Mouse (Mus musculus): Measurements from ENCODE around the gene Olfr522. TPM values are rescaled to one million over a fixed set of nuclear protein-coding genes. Genes with fewer than 3 reads are reported as not detected.

Gene Olfr522
- polyA plus RNA-seq (2015; fragmentation: Nextera tagmentation; extraction: Ambion mirVana), result not detected in 2 replicates

DNA sequence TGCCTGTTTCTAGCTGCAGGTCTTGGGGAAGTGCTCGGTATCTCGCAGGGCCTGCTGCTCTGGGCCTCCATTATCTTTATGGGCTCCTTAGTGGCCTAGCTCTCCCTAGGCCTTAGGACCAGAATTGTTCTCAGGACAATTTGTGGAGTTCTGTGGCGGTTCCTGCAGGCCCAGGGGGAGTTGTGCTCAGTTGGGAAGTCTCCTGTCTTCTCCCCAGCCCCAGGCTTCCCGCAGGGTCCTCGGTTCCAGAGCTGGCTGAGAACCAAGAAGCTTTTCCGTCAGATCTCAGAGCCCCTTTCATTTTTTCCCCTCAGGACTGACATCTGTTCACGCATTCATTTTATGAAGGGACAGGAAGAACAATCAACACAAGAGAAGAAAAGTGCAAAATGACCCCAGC is at the start of gene Olfr522:
Olfr522 (minus strand) TSS at position 101 of the 400 bp plus-strand sequence.
- Histone ChIP-seq H3K9ac (ENCODE audit: low read depth, low read length) (no peak within 1 kb of the TSS), H3K27ac (ENCODE audit: low read length) (no peak within 1 kb of the TSS), H3K4me2 (ENCODE audit: low read depth, low read length) (no peak within 1 kb of the TSS), H3K27me3 (replicated peaks; ENCODE audit: control insufficient read depth, insufficient read depth, low read length) (no peaks in the 10 kb centered on the region), H3K36me3 (ENCODE audit: control insufficient read depth, insufficient read depth, low read length) (no peaks in the 10 kb centered on the region), H3K4me3 (ENCODE audit: low read length) (no peak within 1 kb of the TSS), H3K9me3 (ENCODE audit: control insufficient read depth, low read length) (no peaks in the 10 kb centered on the region), H3K4me1 (ENCODE audit: control insufficient read depth, insufficient read depth, low read length) (no peaks in the 10 kb centered on the region)
- 68% methylated on average over 7 of the region's 7 CpGs for WGBS
- ATAC-seq, result no peak

DNA sequence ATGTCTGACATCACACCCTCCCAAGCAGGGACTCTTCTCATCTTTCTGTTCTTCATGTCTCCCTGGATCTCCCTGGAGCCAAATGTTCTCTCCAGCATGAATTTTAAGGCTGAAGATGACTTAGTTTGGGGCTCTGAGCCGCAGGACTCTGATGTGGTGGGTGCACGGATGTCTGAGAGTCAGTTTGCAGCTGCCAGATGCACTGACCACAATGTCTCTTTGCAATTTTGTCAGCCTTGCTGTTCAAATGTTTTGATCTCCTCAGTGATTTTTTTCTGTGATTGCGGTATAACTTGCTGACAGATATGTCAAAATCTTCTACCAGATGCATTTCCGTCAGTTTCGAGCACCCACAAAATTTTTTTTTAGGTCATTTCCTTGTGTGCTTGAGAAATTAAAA is 49.3 kb upstream of the Olfr522 start:
- no peaks in the 10 kb centered on the region for H3K36me3 ChIP-seq (ENCODE audit: control insufficient read depth, insufficient read depth, low read length)
- no peak for ATAC-seq
- no peaks in the 10 kb centered on the region for H3K27me3 ChIP-seq (replicated peaks; ENCODE audit: control insufficient read depth, insufficient read depth, low read length)
- no peak overlapping the region for H3K4me2 ChIP-seq (ENCODE audit: low read depth, low read length)
- H3K27ac ChIP-seq (ENCODE audit: low read length), result no peak overlapping the region
- no peaks in the 10 kb centered on the region for H3K4me1 ChIP-seq (ENCODE audit: control insufficient read depth, insufficient read depth, low read length)
- 81% methylated on average over 5 of the region's 5 CpGs for WGBS
- no peak overlapping the region for H3K9ac ChIP-seq (ENCODE audit: low read depth, low read length)
- H3K9me3 ChIP-seq (ENCODE audit: control insufficient read depth, low read length), result no peaks in the 10 kb centered on the region
- no peak overlapping the region for H3K4me3 ChIP-seq (ENCODE audit: low read length)

DNA sequence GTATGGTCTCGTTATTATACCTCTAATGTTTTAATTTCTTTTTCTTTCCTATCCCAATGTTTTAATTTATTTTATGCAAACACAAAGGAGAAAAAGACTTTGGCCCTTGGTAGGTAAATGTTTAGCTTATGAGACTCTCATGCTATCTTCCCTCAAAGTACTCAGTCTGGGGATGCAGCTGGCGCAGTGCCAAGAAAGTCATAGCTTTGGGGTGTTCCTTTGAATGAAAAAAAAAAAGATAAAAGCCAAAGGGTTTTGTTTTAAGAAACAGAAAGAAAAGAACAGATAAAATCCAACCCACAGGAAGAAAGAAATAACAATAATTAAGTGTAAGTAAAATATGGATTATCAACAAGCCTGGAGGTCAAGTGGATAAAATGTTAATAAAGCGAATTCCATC is 44.1 kb upstream of the Olfr522 start:
- Histone ChIP-seq H3K27ac (ENCODE audit: low read length) (no peak overlapping the region), H3K9ac (ENCODE audit: low read depth, low read length) (no peak overlapping the region), H3K4me3 (ENCODE audit: low read length) (no peak overlapping the region), H3K4me2 (ENCODE audit: low read depth, low read length) (no peak overlapping the region), H3K36me3 (ENCODE audit: control insufficient read depth, insufficient read depth, low read length) (no peaks in the 10 kb centered on the region), H3K27me3 (replicated peaks; ENCODE audit: control insufficient read depth, insufficient read depth, low read length) (no peaks in the 10 kb centered on the region), H3K9me3 (ENCODE audit: control insufficient read depth, low read length) (no peaks in the 10 kb centered on the region), H3K4me1 (ENCODE audit: control insufficient read depth, insufficient read depth, low read length) (no peaks in the 10 kb centered on the region)
- ATAC-seq, result no peak
- 67% methylated on average over 3 of the region's 3 CpGs for WGBS

DNA sequence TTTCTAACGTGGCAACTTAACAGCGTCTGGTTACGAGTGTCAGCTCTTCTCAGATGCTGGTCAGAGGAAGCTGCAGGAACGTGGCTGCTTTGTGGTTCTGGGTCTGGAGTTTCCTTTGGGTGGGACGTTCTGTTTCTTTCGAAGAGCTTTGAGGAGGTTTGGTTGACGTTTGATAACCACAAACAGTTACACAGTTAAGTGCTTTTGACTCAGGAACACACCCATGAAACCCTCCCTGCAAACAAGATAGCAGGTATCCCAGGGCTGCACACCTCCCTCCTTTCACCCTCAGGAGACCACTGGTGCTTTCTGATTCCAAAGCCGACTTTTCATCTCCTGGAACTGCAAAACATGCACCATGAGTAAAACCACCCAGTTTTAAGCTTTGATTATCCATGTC is 43.6 kb upstream of the Olfr522 start:
- no peaks in the 10 kb centered on the region for H3K9me3 ChIP-seq (ENCODE audit: control insufficient read depth, low read length)
- H3K9ac ChIP-seq (ENCODE audit: low read depth, low read length), result no peak overlapping the region
- H3K36me3 ChIP-seq (ENCODE audit: control insufficient read depth, insufficient read depth, low read length), result no peaks in the 10 kb centered on the region
- no peak overlapping the region for H3K4me2 ChIP-seq (ENCODE audit: low read depth, low read length)
- H3K4me1 ChIP-seq (ENCODE audit: control insufficient read depth, insufficient read depth, low read length), result no peaks in the 10 kb centered on the region
- no peak for ATAC-seq
- no peak overlapping the region for H3K27ac ChIP-seq (ENCODE audit: low read length)
- WGBS, result 63% methylated on average over 8 of the region's 8 CpGs
- no peak overlapping the region for H3K4me3 ChIP-seq (ENCODE audit: low read length)
- no peaks in the 10 kb centered on the region for H3K27me3 ChIP-seq (replicated peaks; ENCODE audit: control insufficient read depth, insufficient read depth, low read length)

DNA sequence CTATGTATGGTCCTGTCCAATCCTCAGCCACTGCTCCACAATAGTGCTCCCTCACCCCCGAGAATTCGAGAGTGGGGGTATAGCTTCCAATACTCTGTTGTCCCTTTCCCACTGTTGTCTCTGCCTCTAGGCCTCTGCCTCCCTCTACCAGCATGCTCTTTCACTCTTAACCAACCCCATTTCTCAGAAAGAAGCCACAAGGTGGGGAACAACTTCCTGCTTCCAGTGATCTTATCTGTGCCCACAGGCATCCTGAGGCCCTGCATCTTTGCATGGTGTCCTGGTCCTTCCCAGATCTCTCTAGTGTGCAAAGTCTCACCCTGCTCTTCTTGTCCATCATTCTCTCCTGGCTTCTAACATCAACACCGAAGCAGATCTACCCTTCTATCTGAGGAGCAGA is 42.3 kb upstream of the Olfr522 start:
- Histone ChIP-seq H3K4me2 (ENCODE audit: low read depth, low read length) (no peak overlapping the region), H3K4me3 (ENCODE audit: low read length) (no peak overlapping the region), H3K9ac (ENCODE audit: low read depth, low read length) (no peak overlapping the region), H3K27ac (ENCODE audit: low read length) (no peak overlapping the region), H3K27me3 (replicated peaks; ENCODE audit: control insufficient read depth, insufficient read depth, low read length) (no peaks in the 10 kb centered on the region), H3K9me3 (ENCODE audit: control insufficient read depth, low read length) (no peaks in the 10 kb centered on the region), H3K36me3 (ENCODE audit: control insufficient read depth, insufficient read depth, low read length) (no peaks in the 10 kb centered on the region), H3K4me1 (ENCODE audit: control insufficient read depth, insufficient read depth, low read length) (no peaks in the 10 kb centered on the region)
- ATAC-seq, result no peak
- WGBS, result 73% methylated on average over 3 of the region's 3 CpGs

DNA sequence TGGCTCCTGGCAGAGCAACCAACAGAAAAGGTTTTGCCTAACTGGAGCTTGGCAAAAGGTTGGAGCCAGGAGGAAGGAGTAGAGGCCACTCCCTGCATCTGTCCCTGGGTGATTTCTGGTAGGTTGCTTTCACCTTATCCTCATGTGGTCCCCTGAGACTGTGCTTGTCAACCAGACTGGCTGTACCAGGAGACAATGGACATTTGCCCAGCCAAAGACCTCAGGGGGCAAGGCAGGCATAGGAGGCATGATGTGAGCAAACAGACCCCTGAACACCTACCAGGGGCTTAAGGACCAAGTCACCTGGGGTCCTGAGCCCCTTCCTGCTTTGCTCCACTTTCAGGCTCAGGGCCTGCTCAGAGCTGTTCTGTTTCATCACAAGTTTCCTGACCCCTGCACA is 41.3 kb upstream of the Olfr522 start, which contains the start of gene Olfr524:
Olfr524 (minus strand) TSS at position 101 of the 400 bp plus-strand sequence.
- H3K9me3 ChIP-seq (ENCODE audit: control insufficient read depth, low read length), result no peaks in the 10 kb centered on the region
- H3K36me3 ChIP-seq (ENCODE audit: control insufficient read depth, insufficient read depth, low read length), result no peaks in the 10 kb centered on the region
- no peaks in the 10 kb centered on the region for H3K4me1 ChIP-seq (ENCODE audit: control insufficient read depth, insufficient read depth, low read length)
- no peak for ATAC-seq
- H3K27me3 ChIP-seq (replicated peaks; ENCODE audit: control insufficient read depth, insufficient read depth, low read length), result no peaks in the 10 kb centered on the region
- H3K4me2 ChIP-seq (ENCODE audit: low read depth, low read length), result no peak within 1 kb of the TSS
- H3K9ac ChIP-seq (ENCODE audit: low read depth, low read length), result no peak within 1 kb of the TSS
- H3K4me3 ChIP-seq (ENCODE audit: low read length), result no peak within 1 kb of the TSS
- H3K27ac ChIP-seq (ENCODE audit: low read length), result no peak within 1 kb of the TSS

DNA sequence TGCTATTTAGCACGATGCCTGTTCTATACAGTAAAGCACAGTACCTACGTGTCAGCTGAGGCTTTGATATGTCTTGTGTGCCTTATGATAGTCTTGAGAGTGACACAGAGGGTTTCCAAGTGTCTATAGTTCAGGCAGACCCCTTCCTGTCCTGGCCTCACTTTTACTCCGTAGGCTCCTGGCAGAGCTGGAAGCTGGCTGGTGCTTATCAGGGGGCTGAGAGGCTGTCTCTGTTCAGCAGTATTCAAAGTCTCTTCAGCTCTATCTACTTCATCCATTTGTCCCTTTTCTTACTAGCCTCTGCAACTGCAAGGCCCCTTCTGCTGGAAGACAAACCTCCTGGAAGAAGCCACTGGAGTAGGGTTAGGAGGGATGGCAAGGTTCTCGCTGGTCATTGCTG is 36.5 kb upstream of the Olfr522 start:
- Histone ChIP-seq H3K9me3 (ENCODE audit: control insufficient read depth, low read length) (no peaks in the 10 kb centered on the region), H3K27me3 (replicated peaks; ENCODE audit: control insufficient read depth, insufficient read depth, low read length) (no peaks in the 10 kb centered on the region), H3K36me3 (ENCODE audit: control insufficient read depth, insufficient read depth, low read length) (no peaks in the 10 kb centered on the region), H3K4me2 (ENCODE audit: low read depth, low read length) (no peak overlapping the region), H3K9ac (ENCODE audit: low read depth, low read length) (no peak overlapping the region), H3K27ac (ENCODE audit: low read length) (no peak overlapping the region), H3K4me3 (ENCODE audit: low read length) (no peak overlapping the region), H3K4me1 (ENCODE audit: control insufficient read depth, insufficient read depth, low read length) (no peaks in the 10 kb centered on the region)
- no peak for ATAC-seq
- whole genome bisulfite sequencing, result 92% methylated on average over 4 of the region's 4 CpGs

DNA sequence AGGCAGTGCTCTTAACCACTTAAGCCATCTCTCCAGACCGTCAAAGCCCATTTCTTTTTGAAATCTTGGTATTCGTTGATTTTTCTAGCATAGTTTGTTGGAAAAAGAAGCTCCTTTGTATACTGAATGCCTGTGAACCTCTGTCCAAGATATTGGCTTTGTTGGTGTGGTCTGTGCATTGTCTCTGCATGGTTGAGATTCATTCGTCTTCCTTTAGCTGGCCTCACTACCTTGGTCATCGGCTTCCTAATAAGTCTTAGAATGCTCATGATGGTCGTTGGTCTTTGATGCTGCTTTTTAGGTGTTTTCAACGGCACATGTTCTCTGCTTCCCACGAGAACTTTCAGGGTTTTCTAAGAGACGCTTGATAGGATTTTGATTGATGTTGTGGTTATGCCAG is 31.4 kb upstream of the Olfr522 start:
- Histone ChIP-seq H3K4me3 (ENCODE audit: low read length) (no peak overlapping the region), H3K9ac (ENCODE audit: low read depth, low read length) (no peak overlapping the region), H3K4me1 (ENCODE audit: control insufficient read depth, insufficient read depth, low read length) (no peaks in the 10 kb centered on the region), H3K36me3 (ENCODE audit: control insufficient read depth, insufficient read depth, low read length) (no peaks in the 10 kb centered on the region), H3K9me3 (ENCODE audit: control insufficient read depth, low read length) (no peaks in the 10 kb centered on the region), H3K27me3 (replicated peaks; ENCODE audit: control insufficient read depth, insufficient read depth, low read length) (no peaks in the 10 kb centered on the region), H3K4me2 (ENCODE audit: low read depth, low read length) (no peak overlapping the region), H3K27ac (ENCODE audit: low read length) (no peak overlapping the region)
- no peak for ATAC-seq
- WGBS, result 81% methylated on average over 8 of the region's 8 CpGs

DNA sequence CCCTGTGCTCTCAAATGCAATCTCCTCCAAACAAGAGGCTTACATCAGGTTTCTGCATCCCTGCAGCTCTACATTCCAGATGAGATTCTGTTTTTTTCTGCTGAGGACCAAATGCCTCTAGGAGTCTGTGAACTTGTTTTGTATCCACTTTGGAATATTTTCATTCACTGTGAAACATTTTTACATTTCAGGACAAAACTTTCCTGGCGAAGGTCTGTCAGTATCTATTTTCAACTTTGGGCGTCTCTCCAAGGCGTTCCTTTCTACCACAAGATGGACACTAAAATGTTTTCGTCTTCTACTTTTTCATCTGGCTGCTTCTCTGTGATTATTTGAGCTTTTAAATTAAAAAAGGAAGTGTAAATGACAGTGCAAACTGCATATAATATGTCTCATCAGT is 29.5 kb upstream of the Olfr522 start:
- Histone ChIP-seq H3K4me3 (ENCODE audit: low read length) (no peak overlapping the region), H3K27ac (ENCODE audit: low read length) (no peak overlapping the region), H3K9ac (ENCODE audit: low read depth, low read length) (no peak overlapping the region), H3K27me3 (replicated peaks; ENCODE audit: control insufficient read depth, insufficient read depth, low read length) (no peaks in the 10 kb centered on the region), H3K36me3 (ENCODE audit: control insufficient read depth, insufficient read depth, low read length) (no peaks in the 10 kb centered on the region), H3K9me3 (ENCODE audit: control insufficient read depth, low read length) (no peaks in the 10 kb centered on the region), H3K4me1 (ENCODE audit: control insufficient read depth, insufficient read depth, low read length) (no peaks in the 10 kb centered on the region), H3K4me2 (ENCODE audit: low read depth, low read length) (no peak overlapping the region)
- ATAC-seq, result no peak
- WGBS, result 80% methylated on average over 4 of the region's 4 CpGs

DNA sequence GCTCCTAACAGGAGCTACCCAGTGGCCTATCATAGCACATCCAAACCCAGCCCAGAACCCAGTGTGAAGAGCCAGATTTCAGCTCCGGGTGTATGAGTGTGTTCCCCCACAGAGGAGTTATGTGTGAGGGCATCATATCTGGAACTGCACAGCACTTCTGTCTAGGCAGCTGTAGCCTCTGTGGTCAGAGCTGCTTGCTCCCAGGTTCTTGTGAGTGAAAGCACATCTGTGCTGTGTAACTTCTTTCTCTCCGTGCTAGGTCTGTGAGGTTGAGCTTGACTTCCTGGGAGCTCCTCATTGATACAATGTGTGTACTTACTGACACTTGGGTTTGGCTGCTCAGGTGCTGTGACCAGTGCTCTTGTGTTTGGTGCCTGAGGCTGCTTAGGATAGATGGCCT is 28.3 kb upstream of the Olfr522 start:
- ATAC-seq, result no peak
- no peak overlapping the region for H3K27ac ChIP-seq (ENCODE audit: low read length)
- H3K4me1 ChIP-seq (ENCODE audit: control insufficient read depth, insufficient read depth, low read length), result no peaks in the 10 kb centered on the region
- H3K4me3 ChIP-seq (ENCODE audit: low read length), result no peak overlapping the region
- WGBS, result 78% methylated on average over 2 of the region's 2 CpGs
- H3K9me3 ChIP-seq (ENCODE audit: control insufficient read depth, low read length), result no peaks in the 10 kb centered on the region
- H3K9ac ChIP-seq (ENCODE audit: low read depth, low read length), result no peak overlapping the region
- no peaks in the 10 kb centered on the region for H3K36me3 ChIP-seq (ENCODE audit: control insufficient read depth, insufficient read depth, low read length)
- no peaks in the 10 kb centered on the region; the same call in 1 of the 2 replicates for H3K27me3 ChIP-seq (replicated peaks; ENCODE audit: control insufficient read depth, insufficient read depth, low read length)
- no peak overlapping the region for H3K4me2 ChIP-seq (ENCODE audit: low read depth, low read length)
